Mouse (Mus musculus) heart, adult 2 months (tissue): ENCODE measurements around the gene Sostdc1. TPM values are rescaled to one million over a fixed set of nuclear protein-coding genes. Genes with fewer than 3 reads are reported as not detected.

Source experiments
- DNase-seq, 2 experiments: peaks; one replicate each; pipeline ENCODE4 v3.0.0; 2021
- H3K27ac ChIP-seq: fragments of 200-600 bp; 2 replicates; pipeline ENCODE4 v1.8.1; 2022
- H3K27me3 ChIP-seq: fragments of 200-500 bp; 2 replicates; pipeline ENCODE4 v1.6.1; 2012; ENCODE audit warnings: mild to moderate bottlenecking, low read length, inconsistent platforms, mixed read lengths; ENCODE audit not compliant: control insufficient read depth, insufficient read depth
- H3K36me3 ChIP-seq: fragments of 200-500 bp; 2 replicates; pipeline ENCODE4 v1.6.1; 2012; ENCODE audit warnings: low read length, inconsistent platforms; ENCODE audit not compliant: control insufficient read depth, insufficient read depth
- H3K4me1 ChIP-seq: fragments of 200-500 bp; 2 replicates; pipeline ENCODE4 v1.6.1; 2011; ENCODE audit warnings: low read length; ENCODE audit not compliant: control insufficient read depth, insufficient read depth
- H3K4me3 ChIP-seq: fragments of 200-600 bp; 2 replicates; pipeline ENCODE4 v1.8.1; 2022
- H3K79me2 ChIP-seq: fragments of 200-500 bp; replicated peaks from 2 replicates; pipeline ENCODE4 v1.6.1; 2012; ENCODE audit warnings: mild to moderate bottlenecking, inconsistent platforms, low read length, moderate library complexity, mixed read lengths; ENCODE audit not compliant: control insufficient read depth, insufficient read depth
- H3K9ac ChIP-seq: fragments of 200-500 bp; 2 replicates; pipeline ENCODE4 v1.6.1; 2012; ENCODE audit warnings: low read depth, mild to moderate bottlenecking, control low read depth, inconsistent platforms, low read length, mixed read lengths
- CTCF ChIP-seq: fragments of 200-600 bp; IDR thresholded peaks from 2 replicates; pipeline ENCODE4 v1.8.1; 2022; ENCODE audit warnings: antibody characterized with exemption, mild to moderate bottlenecking, moderate library complexity
- EP300 ChIP-seq: fragments of 200-500 bp; IDR thresholded peaks from 2 replicates; pipeline ENCODE4 v1.6.1; 2011; ENCODE audit warnings: low read depth, low read length, control low read depth; ENCODE audit not compliant: insufficient read depth
- POLR2A ChIP-seq: fragments of 200-500 bp; IDR thresholded peaks from 2 replicates; pipeline ENCODE4 v1.6.1; 2011; ENCODE audit warnings: mild to moderate bottlenecking, low read depth, low read length, control low read depth; ENCODE audit not compliant: insufficient read depth
- WGBS: fragments of 180-500 bp; shearing (Covaris S2); methylation state at CpG from one replicate; pipeline ENCODE4 v1.1.7; 2018; 5-methylcytosine and 5-hydroxymethylcytosine counted together
- intact Hi-C: fragments of 180-260 bp; cut with DNase I; formaldehyde crosslinking; loops from one replicate; pipeline ENCODE4 v1.15.1; 2025
- long read RNA-seq: library from polyadenylated mRNA; stranded (forward); transcript quantifications from one replicate; pipeline ENCODE4 v2.0.0, GENCODE M21; 2021
- polyA plus RNA-seq: library from polyadenylated mRNA; depleted of rRNA; stranded (reverse); fragments of >200 nt; gene quantifications from 2 replicates; pipeline ENCODE4 v1.2.3, GENCODE M21; 2012; rRNA removed
- total RNA-seq, 2 experiments: library from RNA; stranded (reverse); gene quantifications; 2 replicates each; pipeline ENCODE4 v1.2.3; 2021

Gene Sostdc1
- total RNA-seq (under 1 TPM; 0.27 to 0.31 TPM), polyA plus RNA-seq (0.49 and 0.73 TPM in 2 replicates)
- long read RNA-seq, result 0 reads

DNA sequence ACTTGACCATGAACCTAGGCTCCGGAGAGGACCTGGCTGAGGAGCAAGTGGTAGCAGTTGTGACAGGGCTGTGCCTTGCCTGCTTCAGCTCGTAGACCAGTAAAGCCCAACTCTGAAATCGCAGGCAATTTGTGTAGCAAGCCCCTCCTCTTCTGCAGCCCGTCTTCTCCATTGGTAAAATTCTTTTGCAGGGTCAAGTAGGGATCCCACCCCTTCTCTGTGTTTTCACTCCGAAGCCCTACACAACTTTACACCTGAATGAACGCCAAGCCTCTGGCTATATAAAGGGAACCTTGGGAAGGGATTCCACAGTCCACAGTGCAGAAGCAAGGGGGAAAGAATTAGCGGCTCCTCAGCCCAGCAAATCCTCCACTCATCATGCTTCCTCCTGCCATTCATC lies at the start of gene Sostdc1:
Sostdc1 (plus strand) TSS at position 224 of the 400 bp plus-strand sequence.
- H3K36me3 ChIP-seq, result no peaks in the 10 kb centered on the region
- TF ChIP-seq EP300 (no peak), POLR2A (no peak), CTCF (no peak)

DNA sequence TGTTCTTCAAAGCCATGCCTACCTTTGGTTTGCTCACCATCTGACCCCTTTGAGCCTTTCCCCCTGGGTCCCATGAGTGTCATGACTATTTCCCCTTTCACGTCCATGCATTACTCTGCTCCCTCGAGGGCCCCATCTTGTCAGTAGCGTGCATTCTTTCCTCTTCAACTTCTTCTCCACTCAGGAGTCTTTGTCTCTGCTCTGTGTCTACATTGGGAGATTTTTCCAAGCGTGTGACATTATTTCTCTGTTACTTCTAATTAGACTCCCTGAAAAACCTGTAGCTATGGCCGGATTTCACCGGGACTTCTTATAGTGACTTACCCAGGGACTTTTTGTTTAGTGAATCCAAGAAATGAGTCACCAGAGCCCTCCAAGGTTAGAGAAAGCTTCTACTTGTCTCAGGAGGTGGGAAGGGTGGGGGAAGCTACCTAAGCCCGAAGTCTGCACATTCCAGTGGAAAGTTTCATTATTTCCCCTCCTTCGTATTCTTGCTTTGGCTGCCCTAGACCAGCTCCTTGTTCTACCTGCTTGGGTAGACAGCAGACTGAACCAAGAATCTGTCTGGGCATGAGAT lies 46.2 kb upstream of the Sostdc1 start:
- 82% methylated on average over 8 of the region's 8 CpGs for WGBS
- TF ChIP-seq POLR2A (no peak), CTCF (no peak), EP300 (no peak)
- Histone ChIP-seq H3K9ac (no peak overlapping the region), H3K4me1 (no peaks in the 10 kb centered on the region), H3K27ac (no peak overlapping the region), H3K27me3 (no peaks in the 10 kb centered on the region), H3K79me2 (no peaks in the 10 kb centered on the region), H3K4me3 (no peak overlapping the region), H3K36me3 (no peaks in the 10 kb centered on the region)
- DNase-seq, result no peak
- intact Hi-C loops, result no loop called here

More for the DNA sequence above, at the start of gene Sostdc1:
- 25% methylated on average over 7 of the region's 7 CpGs for WGBS
- Histone ChIP-seq H3K4me1 (no peaks in the 10 kb centered on the region), H3K4me3 (no peak within 1 kb of the TSS), H3K9ac (no peak within 1 kb of the TSS), H3K27ac (no peak within 1 kb of the TSS), H3K27me3 (0 out of 2 replicates have a peak, but pooled peaks cover 1% of the 10 kb centered on the region), H3K79me2 (no peaks in the 10 kb centered on the region)
- intact Hi-C loops, result no loop called here
- no peak for DNase-seq

DNA sequence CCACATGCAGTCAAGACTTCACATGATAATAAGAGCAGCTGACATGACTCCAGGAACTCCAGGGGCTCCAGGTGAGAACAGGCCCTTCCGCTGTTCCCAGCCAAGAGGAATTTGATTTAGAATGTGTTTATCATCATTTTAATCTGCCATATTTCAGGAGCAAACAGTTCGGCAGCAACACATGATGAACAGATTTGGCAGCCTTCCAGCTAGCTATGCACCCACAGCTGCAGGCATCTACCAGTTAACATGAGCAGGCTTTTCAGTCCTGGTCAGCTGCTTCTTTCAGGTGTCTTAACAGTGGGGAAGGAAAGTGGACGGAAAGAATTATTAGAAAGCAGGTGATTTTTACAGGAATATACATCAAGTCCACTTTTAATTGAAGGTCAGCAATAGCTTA lies 39.1 kb upstream of the Sostdc1 start:
- Histone ChIP-seq H3K4me1 (no peaks in the 10 kb centered on the region), H3K36me3 (no peaks in the 10 kb centered on the region), H3K27me3 (no peaks in the 10 kb centered on the region), H3K9ac (no peak overlapping the region), H3K79me2 (no peaks in the 10 kb centered on the region), H3K27ac (no peak overlapping the region), H3K4me3 (no peak overlapping the region)
- intact Hi-C loops, result no loop called here
- no peak for DNase-seq
- 73% methylated on average over 3 of the region's 3 CpGs for WGBS
- TF ChIP-seq POLR2A (no peak), EP300 (no peak), CTCF (no peak)

DNA sequence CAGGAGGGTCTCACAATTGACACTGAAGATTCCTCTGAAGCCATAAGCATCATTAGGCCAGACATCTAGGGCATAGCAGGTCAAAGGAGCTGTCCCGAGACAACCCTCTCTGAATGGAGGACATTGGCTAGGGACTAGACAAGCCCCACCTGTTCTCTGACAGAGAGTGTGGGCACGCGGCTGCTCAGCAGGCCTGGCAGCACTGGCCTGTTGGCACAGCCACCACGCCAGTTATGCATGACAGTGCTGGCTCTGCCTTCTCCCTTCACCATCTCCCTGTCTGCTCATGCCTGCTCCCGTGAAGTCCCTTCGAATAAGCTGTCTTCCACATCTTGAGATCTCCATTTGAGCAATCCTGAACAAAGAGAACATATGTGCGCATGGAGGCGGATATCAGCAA lies 24.3 kb upstream of the Sostdc1 start:
- H3K4me1 ChIP-seq, result no peaks in the 10 kb centered on the region
- TF ChIP-seq POLR2A, result no peak
- TF ChIP-seq CTCF, result no peak
- 0 out of 2 replicates have a peak, but pooled peaks have one; percentile 37 for TF ChIP-seq EP300
- H3K9ac ChIP-seq, result no peak overlapping the region
- H3K27me3 ChIP-seq, result no peaks in the 10 kb centered on the region
- peak in 1 of 2 experiments; percentile 29 for DNase-seq
- H3K36me3 ChIP-seq, result no peaks in the 10 kb centered on the region
- H3K27ac ChIP-seq, result no peak overlapping the region
- H3K4me3 ChIP-seq, result no peak overlapping the region
- WGBS, result 67% methylated on average over 8 of the region's 8 CpGs
- H3K79me2 ChIP-seq, result no peaks in the 10 kb centered on the region
- intact Hi-C loops, result no loop called here

DNA sequence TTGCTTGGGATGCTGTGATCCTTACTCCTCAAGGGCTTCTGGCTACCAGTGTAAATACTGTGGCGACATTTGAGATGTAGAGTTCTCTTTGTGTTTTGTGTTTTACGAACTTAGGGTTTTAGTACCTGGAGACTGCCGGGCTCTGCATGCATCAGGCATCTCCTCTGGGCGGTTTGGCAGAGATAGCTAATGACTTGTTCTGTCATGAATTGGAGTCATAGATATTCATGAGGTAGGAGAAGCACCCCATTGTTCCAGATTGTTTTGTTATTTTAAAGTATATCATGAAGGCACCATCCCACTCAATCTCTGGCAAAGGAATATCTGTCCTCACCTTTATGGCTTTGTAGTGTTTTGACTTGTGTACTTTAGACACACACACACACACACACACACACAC lies 23.5 kb upstream of the Sostdc1 start:
- intact Hi-C loops, result no loop called here
- Histone ChIP-seq H3K4me1 (no peaks in the 10 kb centered on the region), H3K27me3 (no peaks in the 10 kb centered on the region), H3K9ac (no peak overlapping the region), H3K36me3 (no peaks in the 10 kb centered on the region), H3K79me2 (no peaks in the 10 kb centered on the region), H3K27ac (no peak overlapping the region), H3K4me3 (no peak overlapping the region)
- DNase-seq, result no peak
- 88% methylated on average over 4 of the region's 4 CpGs for WGBS
- TF ChIP-seq POLR2A (no peak), CTCF (no peak), EP300 (no peak)

DNA sequence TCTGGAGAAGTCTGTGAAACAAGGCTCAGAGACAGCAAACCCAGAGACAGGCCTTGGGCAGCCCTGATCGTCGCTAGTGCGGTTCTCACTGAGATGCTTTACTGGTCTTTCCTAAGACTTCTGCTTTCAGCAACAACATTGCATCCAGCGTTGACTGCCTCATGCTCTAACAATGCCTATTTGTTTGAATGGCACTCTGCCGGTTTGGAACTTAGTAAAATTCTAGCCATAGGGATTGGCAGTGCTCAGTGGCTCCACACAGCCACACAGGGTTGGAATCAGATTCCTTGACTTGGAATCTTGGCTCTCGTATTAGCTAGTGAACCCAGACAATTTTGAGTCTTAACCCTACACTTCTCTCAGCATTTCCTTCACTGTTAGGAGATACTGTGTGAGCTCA lies 22.6 kb upstream of the Sostdc1 start:
- Histone ChIP-seq H3K27me3 (no peaks in the 10 kb centered on the region), H3K4me1 (no peaks in the 10 kb centered on the region), H3K4me3 (no peak overlapping the region), H3K36me3 (no peaks in the 10 kb centered on the region), H3K9ac (no peak overlapping the region), H3K79me2 (no peaks in the 10 kb centered on the region), H3K27ac (no peak overlapping the region)
- TF ChIP-seq CTCF (no peak), POLR2A (no peak), EP300 (no peak)
- no peak for DNase-seq
- 84% methylated on average over 6 of the region's 6 CpGs for WGBS
- intact Hi-C loops, result no loop called here
